Mouse (Mus musculus) mouse trophoblast stem cell (cell line): ENCODE measurements around the gene Fabp2.

ENCODE experiments used
- in situ Hi-C, 2 experiments: fragments of 300-500 bp; cut with MseI, MboI; formaldehyde crosslinking; loops; 2 replicates in 1 of 2; 3 replicates in 1 of 2; pipeline ENCODE4 v1.15.1; 2025

Fabp2 gene

DNA sequence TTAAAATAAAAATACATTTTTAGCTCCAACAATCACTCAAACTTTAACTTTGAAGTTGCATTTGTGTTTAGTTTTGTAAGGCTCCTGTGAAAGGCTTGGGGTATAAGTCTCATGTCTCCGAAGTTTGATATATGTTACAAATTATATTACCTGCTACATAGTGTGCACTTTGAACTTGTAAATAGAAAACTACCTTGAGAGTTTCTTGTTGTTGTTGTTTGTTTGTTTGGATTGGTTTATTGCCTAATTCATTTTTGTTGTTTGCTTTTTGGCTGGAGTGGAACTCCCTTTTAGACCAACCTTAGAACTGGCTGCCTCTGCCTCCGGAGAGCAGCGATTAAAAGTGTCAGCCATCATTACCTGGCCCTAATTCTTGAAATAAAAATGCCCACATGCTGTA, at the start of gene Fabp2:
Gene Fabp2 (plus strand): TSS at position 301 of the 400 bp plus-strand sequence.
- in situ Hi-C loops = no loop called here

DNA sequence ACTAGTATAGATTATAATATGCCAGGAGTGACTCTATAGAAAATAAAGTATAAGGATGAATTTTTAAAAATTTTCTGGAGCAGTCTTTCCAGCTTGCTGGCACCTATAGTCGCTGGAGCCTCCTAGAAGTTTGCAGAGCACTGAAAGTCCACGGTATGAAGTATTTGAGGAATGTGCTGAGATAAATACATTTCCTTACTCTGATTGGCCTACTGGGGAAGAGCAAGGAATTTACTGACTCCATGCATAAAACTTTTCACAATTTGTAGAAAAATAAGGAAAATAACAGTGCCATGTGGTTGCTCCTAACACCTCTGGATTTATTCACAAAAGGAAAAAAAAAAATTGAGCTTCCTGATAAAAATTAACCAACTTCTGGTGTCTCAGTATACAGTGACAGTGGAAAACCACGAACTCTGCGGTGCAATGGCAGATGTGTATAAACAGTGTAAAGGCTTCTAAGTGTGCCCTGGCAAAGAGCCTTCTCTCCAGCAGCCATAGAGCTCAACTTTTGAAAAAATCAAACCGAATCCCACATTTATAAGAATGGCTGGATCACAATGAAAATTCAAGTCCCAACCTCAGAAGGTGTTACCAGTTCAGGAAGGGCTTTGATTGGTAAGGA, 46.4 kb upstream of the Fabp2 start:
- in situ Hi-C loops = no loop called here

DNA sequence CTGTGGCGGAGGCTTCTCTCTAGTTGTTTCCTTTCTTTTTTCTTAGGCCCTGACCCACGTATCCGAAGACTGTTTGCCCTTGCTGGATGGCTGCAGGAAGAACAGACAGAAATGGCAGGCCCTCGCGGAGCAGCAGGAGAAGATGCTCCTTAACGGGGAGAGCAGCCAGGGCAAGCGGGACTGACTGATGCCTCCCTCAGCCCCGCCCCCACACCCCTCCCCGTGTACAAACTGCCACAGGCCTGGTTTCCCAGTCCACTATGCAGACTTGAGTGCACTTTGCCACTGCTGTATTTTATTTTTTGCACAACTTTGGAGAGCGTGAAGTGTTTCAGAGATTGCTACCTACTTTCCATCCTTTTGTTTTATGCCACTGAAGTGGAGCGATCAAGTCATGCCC, 39.7 kb upstream of the Fabp2 start:
- in situ Hi-C loops = no loop called here

DNA sequence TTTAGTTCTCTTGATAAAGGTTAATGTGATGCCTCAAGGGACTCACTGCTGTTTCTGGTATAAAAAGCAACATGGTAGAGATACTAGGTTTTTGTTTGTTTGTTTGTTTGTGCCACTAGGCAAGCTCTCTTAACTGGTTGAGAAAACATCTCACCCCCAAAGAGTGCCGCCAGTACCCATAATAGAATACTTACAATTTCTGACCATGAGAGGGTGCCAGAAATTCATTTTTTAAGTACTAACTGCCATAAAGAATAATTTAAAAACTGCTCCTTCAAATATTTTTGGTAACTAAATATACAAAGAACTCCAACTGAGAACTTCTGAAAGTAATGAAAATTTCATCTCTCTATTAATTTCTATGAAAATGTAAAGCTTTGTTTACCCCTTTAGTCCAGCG, 35.0 kb upstream of the Fabp2 start:
- in situ Hi-C loops = no loop called here

DNA sequence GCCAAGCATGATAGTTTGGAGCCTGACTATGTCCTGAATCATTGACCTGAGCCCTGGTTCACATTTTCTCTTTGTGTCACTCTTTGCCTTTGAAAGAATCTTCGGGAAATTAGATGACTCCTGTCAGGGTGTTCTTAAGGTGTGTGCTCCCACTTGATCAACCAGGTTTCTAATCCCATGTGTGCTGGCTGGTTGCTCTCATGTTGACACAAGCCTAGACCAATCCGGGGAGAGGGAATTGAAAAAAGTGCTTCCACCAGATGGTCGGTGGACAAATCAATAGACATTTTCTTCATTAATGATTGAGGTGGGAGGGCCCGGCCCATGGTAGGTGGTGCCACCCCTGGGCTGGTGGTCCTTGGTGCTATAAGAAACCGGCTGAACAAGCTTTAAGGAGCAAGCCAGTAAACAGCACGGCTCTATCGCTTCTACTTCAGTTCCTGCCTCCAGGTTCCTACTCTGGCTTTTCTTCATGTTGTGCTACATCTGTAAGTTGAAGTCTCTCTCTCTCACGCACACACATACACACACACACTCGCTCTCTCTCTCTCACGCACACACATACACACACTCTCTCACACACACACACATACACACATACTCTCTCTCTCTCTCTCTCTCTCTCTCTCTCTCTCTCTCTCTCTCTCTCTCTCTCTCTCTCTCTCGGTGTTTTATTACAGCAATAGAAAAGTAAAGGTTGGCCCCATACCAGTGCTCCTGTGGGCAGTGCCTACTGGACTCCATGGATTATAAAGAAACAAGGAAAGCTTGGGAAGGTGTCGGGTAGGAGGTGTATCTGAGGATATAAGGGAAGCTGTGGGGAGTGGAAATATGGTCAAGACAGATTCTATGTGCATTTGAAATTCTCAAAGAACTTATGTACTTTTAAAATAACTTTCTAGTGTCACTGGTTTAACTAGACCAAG, 34.0 kb upstream of the Fabp2 start:
- in situ Hi-C loops = no loop called here

DNA sequence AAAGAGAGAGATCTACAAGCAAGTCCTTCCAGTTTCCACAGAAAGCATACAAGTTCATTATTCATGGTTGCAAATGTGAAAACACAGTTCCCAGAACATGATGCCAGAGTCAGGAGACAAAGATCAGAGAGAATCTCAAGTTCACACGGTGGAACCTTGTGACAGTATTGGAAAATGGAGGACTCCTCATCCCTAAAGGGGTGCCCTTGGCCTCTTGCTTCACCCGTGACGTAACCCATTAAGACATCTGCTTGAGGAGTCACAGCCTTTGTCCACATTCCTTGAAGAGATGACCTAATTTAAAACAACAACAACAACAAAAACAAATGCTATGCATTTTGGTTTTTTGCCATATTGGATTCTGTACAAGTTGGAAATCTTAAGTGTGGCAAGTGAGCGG, 29.8 kb upstream of the Fabp2 start:
- in situ Hi-C loops = no loop called here

DNA sequence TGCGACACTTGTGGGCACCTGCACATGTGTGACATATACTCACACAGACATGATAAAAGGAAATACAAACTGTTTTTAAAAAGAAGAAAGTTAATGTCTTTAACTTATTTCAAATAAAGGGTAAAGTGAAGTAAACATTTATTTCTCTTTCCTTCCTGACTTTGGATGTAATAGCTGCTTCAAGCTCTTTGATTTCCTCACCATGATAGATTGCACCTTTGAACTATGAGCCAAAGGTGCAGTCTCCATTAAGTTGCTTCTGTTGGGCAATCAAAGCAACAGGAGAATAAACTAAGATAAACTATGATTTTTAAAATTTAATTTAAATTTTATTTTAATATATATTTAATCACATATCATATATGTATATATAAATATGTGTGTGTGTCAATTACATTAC, 26.6 kb upstream of the Fabp2 start:
- in situ Hi-C loops = no loop called here

DNA sequence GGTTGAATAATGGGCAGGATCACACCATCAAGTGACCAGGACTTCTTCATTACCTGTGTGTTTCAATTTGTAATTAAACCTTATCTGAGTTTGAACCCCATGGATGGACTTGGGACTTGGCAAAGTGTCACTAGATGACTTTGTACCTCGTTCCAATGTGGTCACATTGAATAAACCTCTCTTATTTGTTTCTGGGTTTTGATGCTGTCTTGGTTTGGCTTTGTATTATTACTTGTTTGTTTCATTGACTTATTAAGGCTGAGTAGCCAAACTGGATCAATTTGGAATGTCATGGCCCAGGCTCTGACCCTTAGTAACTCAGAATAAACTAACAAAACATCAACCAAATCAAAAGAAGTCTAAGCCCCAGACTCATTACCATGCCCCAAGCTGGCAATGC, 23.3 kb upstream of the Fabp2 start:
- in situ Hi-C loops = no loop called here

DNA sequence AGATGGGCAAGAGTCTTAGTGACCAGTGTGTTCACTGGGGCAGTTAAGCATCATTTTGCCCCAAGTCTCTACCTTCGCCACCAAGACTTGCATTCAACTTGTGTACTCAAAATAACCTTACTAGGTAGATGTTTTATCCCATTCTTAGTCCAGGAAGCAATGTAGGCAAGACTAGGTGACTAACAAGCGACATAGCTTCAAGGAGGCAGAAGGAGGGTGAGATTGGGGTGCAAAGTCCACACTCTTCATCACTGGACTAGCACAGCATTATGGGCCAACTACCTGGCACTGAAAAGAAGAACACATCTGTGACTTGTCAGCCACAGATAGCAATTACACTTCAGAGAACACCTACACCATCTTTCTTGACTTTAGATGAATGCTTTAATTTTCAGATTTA, 18.0 kb upstream of the Fabp2 start:
- in situ Hi-C loops = no loop called here

DNA sequence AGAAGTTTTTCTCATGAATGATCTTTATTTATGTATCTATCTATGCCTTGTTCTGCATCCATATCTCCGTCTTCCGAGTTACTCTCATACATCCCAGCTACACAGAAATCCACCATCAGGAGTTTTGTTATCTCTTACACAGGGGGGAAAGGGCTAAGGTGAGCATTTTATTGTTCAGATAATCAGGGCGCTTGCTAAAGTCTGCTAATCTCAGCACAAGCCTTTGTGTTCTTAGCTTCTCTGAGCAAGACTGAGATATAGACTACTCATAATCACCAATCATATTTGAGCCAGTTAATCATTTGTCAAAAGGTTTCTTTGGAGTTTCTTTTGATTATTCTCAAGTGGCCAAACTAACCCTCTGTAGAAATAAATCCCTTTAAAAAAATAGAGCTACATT, 17.3 kb upstream of the Fabp2 start:
- in situ Hi-C loops = no loop called here

DNA sequence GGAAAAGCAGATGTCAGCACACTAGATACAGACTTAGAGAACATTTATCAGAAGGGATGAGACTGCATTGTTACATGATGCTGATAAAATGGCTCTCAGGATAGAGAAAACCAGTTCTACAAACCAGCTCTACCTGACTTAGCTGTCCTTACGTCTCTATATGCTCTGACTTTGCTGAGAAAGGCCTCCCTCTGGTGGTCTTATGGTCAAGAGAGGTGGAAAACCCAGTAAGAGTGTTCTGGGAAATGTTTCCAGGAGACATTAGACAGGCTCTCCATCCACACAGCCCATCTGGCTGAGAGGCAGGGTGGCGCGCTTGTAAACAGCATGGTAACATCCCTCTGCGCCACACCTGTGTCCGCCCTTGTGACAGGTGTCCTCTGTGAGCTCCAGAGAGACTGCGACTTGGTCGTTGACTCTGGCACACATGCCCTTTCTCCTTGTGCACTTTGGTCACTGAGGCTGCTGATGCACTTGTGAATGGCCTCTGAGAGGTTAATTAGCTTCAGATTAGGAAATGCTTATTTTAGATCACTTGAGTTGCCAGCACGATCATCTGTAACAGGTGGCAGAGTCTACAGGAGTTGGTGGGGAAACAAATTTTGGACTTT, 16.1 kb upstream of the Fabp2 start:
- in situ Hi-C loops = no loop called here

DNA sequence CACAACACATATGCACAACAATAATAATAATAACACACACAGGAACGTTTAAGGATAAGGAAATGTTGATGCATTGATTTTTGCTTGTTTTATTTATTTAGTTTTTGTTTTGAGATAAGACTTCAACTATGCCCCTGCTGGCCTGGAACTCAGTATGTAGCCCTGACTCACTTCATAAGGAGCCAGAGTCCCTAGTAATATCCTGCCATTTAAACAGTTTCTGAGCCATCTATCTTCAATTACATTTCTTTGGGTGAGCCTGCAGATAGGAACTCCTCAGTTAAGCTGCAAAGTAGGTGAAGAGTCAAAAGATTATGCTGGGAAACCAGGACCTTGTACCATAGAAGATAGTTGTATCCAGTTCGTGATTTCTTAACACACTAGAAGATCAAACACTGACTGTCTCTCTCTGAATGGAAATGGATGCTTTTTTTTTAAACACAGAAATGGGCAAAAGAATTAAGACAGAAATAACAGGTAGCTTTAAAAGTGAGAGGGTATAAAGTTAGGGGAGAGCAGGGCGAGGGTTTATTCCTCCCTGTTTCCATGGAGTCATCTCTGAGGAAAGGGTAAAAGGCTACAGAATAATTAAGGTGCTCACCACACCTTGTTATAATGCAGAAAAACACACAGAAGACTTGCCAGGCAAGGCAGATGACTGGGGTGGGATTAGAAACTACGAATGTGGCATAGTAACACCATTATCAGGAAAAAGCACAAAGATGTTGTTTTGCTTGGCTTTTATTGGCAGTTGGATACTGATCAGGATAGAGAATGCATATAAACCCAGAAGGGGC, 7.2 kb upstream of the Fabp2 start:
- in situ Hi-C loops = no loop called here

DNA sequence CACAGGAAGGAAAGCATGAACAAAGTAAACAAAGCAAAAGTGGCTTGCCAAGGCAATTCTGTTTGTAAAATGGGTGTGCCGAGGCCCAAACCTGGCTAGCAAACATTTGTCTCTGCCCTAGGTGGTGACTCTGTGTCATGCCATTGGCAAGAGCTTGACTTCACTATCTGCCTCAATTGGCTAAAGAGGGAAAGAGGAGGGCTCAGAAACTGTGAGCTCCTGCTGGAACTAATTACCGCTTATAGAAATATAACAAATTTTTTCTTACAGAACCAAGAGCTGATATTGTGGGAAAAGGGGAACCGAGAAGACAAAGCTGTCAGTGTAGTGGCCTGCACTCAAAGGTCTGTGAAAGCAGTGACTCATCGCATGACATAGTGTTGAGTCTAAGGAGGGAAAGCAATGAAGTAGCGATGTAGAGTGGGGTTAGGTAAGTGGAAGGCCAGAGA, 6.5 kb upstream of the Fabp2 start:
- in situ Hi-C loops = no loop called here

DNA sequence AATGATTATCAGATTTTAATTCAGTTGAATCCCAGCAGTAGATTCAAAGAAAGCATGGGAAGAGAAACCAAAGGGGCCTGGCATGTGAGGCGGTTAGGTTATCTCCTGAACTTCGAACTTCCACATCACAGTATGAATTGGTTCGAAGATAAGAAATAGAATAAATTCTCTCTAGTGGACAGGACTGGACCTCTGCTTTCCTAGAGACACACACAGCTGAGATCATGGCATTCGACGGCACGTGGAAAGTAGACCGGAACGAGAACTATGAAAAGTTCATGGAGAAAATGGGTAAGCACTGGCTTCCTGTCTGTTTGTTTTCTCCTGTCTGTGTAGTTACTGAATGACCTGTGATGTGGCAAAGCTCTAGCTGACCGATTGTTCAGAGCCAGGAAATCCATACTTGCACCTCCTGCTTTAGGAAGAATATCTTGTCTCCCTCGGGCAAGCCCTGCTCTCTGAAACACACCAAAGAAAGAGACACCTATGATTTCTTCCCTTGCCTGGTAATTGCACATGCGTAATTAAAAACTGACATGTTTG, 388 bp downstream of the Fabp2 start:
- in situ Hi-C loops = no loop called here

DNA sequence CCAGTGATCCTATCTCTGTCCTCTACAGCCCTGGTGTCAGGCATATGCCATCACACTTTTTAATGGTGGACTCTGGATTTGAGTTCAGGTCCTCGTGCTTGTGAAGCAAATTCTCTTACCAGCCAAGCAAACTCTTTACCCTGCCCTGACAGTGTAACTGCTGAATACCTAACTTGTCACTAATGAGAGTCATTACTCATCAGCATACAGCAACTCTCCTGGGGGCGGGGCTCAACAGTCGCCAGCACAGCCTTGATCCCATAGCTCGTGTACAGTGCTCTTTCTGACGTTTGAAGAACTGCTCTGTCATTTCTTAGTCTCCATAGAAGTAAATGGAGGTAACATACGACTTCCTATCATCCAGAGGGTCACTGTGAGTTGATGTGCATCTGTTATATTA, 3.4 kb downstream of the Fabp2 start:
- in situ Hi-C loops = no loop called here

DNA sequence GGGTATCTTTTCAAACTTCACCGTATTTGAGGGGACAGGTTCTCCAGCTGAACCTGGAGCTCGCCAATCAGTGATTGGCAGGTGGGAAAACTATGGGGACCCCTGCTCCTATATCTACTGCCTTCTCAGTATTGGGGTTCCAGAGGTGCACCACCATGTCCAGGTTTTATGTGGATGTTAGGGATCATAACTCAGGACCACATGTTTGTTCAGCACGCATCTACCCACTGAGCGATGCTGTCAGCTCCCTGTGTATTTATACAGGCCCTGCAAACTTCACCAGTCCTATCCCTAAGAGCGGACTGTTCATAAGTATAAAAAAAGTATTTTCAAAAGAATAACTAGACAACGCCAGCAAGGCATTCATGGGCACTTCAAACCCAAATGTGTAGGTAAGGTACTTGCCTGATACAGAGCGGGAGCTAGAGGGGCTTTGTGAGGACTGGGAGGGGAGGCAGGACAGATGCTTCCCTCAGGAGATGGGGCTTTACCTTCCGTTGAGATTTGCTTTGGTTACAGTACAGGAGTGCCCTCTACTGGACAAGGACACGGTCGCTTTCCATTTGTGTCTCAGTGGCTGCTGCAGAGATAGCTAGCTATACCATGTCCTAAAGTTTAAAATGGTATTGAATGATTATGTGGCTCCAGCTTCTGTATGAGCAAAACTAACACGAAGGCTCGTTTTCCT, 9.0 kb downstream of the Fabp2 start:
- in situ Hi-C loops = loop anchor here (5.0 to 10.0 kb wide), 2 partner anchors 169 to 252 kb away; no protein-coding TSS in a partner anchor

DNA sequence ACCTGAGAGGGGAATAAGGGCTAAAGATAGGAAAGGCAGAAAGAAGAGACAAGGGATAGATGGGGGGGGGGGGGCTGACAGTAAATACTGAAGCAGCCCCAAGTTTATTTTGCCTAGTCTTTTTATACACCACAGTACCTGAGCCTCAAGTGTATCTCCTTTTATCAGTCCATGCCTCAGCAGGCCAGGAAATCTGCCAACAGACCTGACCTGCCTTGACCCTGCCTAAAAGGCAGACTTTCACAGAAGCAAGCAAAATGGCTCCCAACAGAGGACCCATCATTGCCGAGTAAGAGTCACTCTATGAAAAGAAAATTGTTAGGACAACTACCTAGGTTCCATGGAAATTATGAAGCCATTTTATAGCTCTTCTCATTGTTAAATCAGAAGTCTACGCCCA, 13.0 kb downstream of the Fabp2 start:
- in situ Hi-C loops = loop anchor here in 1 of 2 experiments (10.0 kb wide), 1 partner anchor 173 kb away; no protein-coding TSS in a partner anchor

DNA sequence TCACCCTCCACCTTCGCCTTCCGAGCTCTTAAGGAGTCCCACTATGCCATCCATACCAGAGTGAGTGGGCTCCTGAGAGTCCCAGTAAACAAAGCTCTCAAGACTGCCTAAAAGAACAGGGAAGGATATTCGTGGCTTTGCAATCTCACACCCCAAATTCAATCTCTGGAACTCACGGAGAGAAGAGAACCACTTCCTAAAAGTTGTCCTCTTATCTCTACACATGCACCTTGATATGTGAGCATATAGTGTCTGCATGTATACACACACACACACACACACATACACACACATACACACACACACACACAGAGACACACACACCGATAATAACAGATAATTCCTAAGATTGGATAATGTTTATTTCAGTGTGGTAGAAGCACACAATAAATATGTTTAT, 20.6 kb downstream of the Fabp2 start:
- in situ Hi-C loops = no loop called here

DNA sequence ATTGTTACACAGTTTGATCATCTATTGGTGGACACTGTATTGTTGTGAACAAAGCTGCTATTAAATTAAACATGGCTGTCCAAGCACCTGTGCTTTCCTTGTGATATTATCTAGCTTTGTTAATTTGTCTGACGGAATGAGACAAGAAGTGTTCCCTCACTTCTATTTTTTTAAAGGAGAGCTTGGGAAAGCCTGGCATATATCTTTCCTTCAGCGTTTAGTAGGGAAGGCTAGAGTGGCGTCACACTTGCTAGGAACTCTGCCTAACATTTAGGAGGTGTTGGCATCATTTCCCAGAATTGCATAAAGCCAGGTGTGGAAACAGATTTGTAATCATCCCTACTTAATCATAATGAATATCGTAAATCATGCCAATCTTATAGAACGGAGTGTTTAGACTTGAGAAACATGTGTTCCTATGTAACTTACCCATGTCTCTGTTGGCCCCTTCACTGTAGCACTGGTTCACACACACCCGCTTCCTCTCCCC, 21.4 kb downstream of the Fabp2 start:
- in situ Hi-C loops = no loop called here

DNA sequence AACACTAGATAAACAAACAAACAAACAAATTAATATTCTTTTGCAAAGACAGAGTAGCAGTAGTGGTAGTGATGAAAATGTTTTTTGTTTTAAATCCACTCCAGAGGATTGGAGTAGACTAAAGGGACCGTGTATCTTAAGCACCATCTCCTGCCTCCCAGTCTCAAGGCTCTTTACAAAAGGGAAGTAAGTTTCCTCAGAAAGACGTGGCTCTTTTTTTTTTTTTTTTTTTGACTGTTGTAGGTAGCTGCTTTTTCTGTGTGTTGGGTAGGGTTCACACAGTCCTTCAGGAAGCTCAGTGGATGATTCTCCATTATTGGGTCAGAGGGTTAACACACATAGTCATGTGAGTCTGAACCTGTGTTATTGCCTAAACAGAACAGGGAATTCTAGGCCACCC, 23.8 kb downstream of the Fabp2 start:
- in situ Hi-C loops = no loop called here

DNA sequence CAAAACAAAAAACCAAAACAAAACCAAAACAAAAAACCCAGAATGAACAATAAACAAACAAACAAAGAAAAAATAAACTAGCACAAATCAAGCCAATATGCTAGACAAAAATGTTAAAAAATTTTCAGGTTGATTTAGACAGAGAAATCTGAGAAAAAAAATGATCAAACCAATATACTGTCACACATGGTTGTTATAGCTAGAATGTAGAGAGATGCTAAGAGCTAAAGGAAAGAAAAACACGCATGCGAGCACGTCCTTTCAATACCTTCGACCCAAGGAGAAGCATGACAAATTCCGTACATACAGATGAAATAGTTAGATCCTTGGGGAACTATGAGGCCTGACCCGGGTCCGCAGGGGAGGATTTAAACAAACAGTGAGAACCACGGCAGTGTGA, 24.4 kb downstream of the Fabp2 start, which contains the start of gene Gm10959:
Gene Gm10959 (minus strand): TSS at position 101 of the 400 bp plus-strand sequence.
- in situ Hi-C loops = no loop called here
